Mouse (Mus musculus) MEL (cell line): Measurements from ENCODE around the gene Ccno. TPM values are rescaled to one million over a fixed set of nuclear protein-coding genes. Genes with fewer than 3 reads are reported as not detected.

Experiments
- DNase-seq: peaks from one replicate; pipeline ENCODE4 v3.0.0; 2011; ENCODE audit warnings: low read depth, low spot score
- H3K27ac ChIP-seq: 2 replicates; pipeline ENCODE4 v1.5.1; 2012; ENCODE audit warnings: low read depth, mild to moderate bottlenecking, control low read depth, low read length, moderate library complexity; ENCODE audit not compliant: control insufficient read depth
- H3K27me3 ChIP-seq, 2 experiments: fragments of 150-350 bp in 1 of 2; sonication (generic) in 1 of 2; 2 replicates each; pipeline ENCODE4 v1.6.1; 2012; ENCODE audit warnings: low read length in 2 of 2, mild to moderate bottlenecking in 2 of 2, improper control_type of control experiment in 1 of 2, moderate library complexity in 1 of 2; ENCODE audit not compliant: insufficient read depth in 2 of 2, control insufficient read depth in 1 of 2
- H3K36me3 ChIP-seq, 2 experiments: 2 replicates each; pipeline ENCODE4 v1.6.1; 2012 to 2014; ENCODE audit warnings: low read length in 2 of 2, improper control_type of control experiment in 1 of 2, inconsistent platforms in 1 of 2, mild to moderate bottlenecking in 1 of 2; ENCODE audit not compliant: insufficient read depth in 2 of 2, control insufficient read depth in 1 of 2
- H3K4me1 ChIP-seq, 2 experiments: fragments of 150-350 bp in 1 of 2; sonication (generic) in 1 of 2; 2 replicates each; pipeline ENCODE4 v1.6.1; 2012; ENCODE audit warnings: low read length in 2 of 2, improper control_type of control experiment in 1 of 2, mild to moderate bottlenecking in 1 of 2; ENCODE audit not compliant: insufficient read depth in 2 of 2, control insufficient read depth in 1 of 2
- H3K4me3 ChIP-seq, 2 experiments: fragments of 150-350 bp in 1 of 2; sonication (generic) in 1 of 2; 2 replicates each; pipeline ENCODE4 v1.5.1; 2012; ENCODE audit warnings: low read depth in 2 of 2, low read length in 2 of 2, mild to moderate bottlenecking in 2 of 2, moderate library complexity in 2 of 2, control low read depth in 1 of 2, improper control_type of control experiment in 1 of 2; ENCODE audit not compliant: control insufficient read depth in 1 of 2, insufficient read depth in 1 of 2
- H3K79me2 ChIP-seq: 2 replicates; pipeline ENCODE4 v1.6.1; 2012; ENCODE audit warnings: mild to moderate bottlenecking, low read length, moderate library complexity; ENCODE audit not compliant: control insufficient read depth, poor library complexity, insufficient read depth
- H3K9ac ChIP-seq: 2 replicates; pipeline ENCODE4 v1.6.1; 2012; ENCODE audit warnings: low read depth, mild to moderate bottlenecking, control low read depth, low read length, moderate library complexity; ENCODE audit not compliant: control insufficient read depth, poor library complexity, severe bottlenecking
- H3K9me3 ChIP-seq: fragments of 150-350 bp; sonication (generic); replicated peaks from 2 replicates; pipeline ENCODE4 v1.6.1; 2012; ENCODE audit warnings: mild to moderate bottlenecking, low read length, improper control_type of control experiment, moderate library complexity; ENCODE audit not compliant: insufficient read depth
- BHLHE40 ChIP-seq: IDR thresholded peaks from 2 replicates; pipeline ENCODE4 v1.6.1; 2012; ENCODE audit warnings: low read depth, mild to moderate bottlenecking, inconsistent platforms, low read length, improper control_type of control experiment, borderline replicate concordance
- CHD1 ChIP-seq: IDR thresholded peaks from 2 replicates; pipeline ENCODE4 v1.6.1; 2012; ENCODE audit warnings: low read depth, mild to moderate bottlenecking, inconsistent platforms, low read length, improper control_type of control experiment
- CHD2 ChIP-seq: IDR thresholded peaks from 2 replicates; pipeline ENCODE4 v1.6.1; 2011; ENCODE audit warnings: low read length, improper control_type of control experiment
- CTCF ChIP-seq, 3 experiments: IDR thresholded peaks in 2 of 3; conservative IDR thresholded peaks in 1 of 3; 2 replicates each; pipeline ENCODE4 v1.5.1; 2011 to 2012; ENCODE audit warnings: low read length in 3 of 3, low read depth in 2 of 3, mild to moderate bottlenecking in 2 of 3, improper control_type of control experiment in 1 of 3, inconsistent platforms in 1 of 3, mixed read lengths in 1 of 3, moderate library complexity in 1 of 3; ENCODE audit not compliant: control insufficient read depth in 1 of 3, insufficient read depth in 1 of 3, poor library complexity in 1 of 3, severe bottlenecking in 1 of 3
- E2F4 ChIP-seq: IDR thresholded peaks from 2 replicates; pipeline ENCODE4 v1.6.1; 2011; ENCODE audit warnings: low read depth, low read length, improper control_type of control experiment, borderline replicate concordance
- EP300 ChIP-seq, 2 experiments: IDR thresholded peaks; 2 replicates each; pipeline ENCODE4 v1.6.1; 2011; ENCODE audit warnings: improper control_type of control experiment in 2 of 2, low read length in 2 of 2, low read depth in 1 of 2, mild to moderate bottlenecking in 1 of 2
- GABPA ChIP-seq: IDR thresholded peaks from 2 replicates; pipeline ENCODE4 v1.6.1; 2012; ENCODE audit warnings: low read depth, mild to moderate bottlenecking, inconsistent platforms, low read length, improper control_type of control experiment, moderate library complexity
- KAT2A ChIP-seq: conservative IDR thresholded peaks from 2 replicates; pipeline ENCODE4 v1.6.1; 2012; ENCODE audit warnings: low read depth, low read length, improper control_type of control experiment, inconsistent platforms
- MAX ChIP-seq: IDR thresholded peaks from 2 replicates; pipeline ENCODE4 v1.6.1; 2011; ENCODE audit warnings: low read length, improper control_type of control experiment
- MEF2A ChIP-seq: IDR thresholded peaks from 2 replicates; pipeline ENCODE4 v1.6.1; 2014; ENCODE audit warnings: low read depth, mild to moderate bottlenecking, inconsistent platforms, low read length, improper control_type of control experiment; ENCODE audit not compliant: poor library complexity, insufficient replicate concordance, severe bottlenecking; ENCODE audit errors: extremely low read depth
- MXI1 ChIP-seq: IDR thresholded peaks from 2 replicates; pipeline ENCODE4 v1.6.1; 2011; ENCODE audit warnings: mild to moderate bottlenecking, low read depth, low read length, improper control_type of control experiment
- MYB ChIP-seq: IDR thresholded peaks from 2 replicates; pipeline ENCODE4 v1.6.1; 2011; ENCODE audit warnings: mild to moderate bottlenecking, low read depth, low read length, improper control_type of control experiment
- MYC ChIP-seq: IDR thresholded peaks from 2 replicates; pipeline ENCODE4 v1.6.1; 2011; ENCODE audit warnings: low read depth, mild to moderate bottlenecking, low read length, improper control_type of control experiment, moderate library complexity
- NRF1 ChIP-seq: IDR thresholded peaks from 2 replicates; pipeline ENCODE4 v1.6.1; 2014; ENCODE audit warnings: low read depth, mild to moderate bottlenecking, inconsistent platforms, low read length, improper control_type of control experiment, moderate library complexity; ENCODE audit not compliant: poor library complexity, insufficient read depth, severe bottlenecking
- POLR2A ChIP-seq, 2 experiments: IDR thresholded peaks; 2 replicates each; pipeline ENCODE4 v1.6.1; 2011 to 2012; ENCODE audit warnings: low read length in 2 of 2, mild to moderate bottlenecking in 2 of 2, control low read depth in 1 of 2, improper control_type of control experiment in 1 of 2, low read depth in 1 of 2, moderate library complexity in 1 of 2; ENCODE audit not compliant: control insufficient read depth in 1 of 2, insufficient read depth in 1 of 2, poor library complexity in 1 of 2
- SIN3A ChIP-seq: IDR thresholded peaks from 2 replicates; pipeline ENCODE4 v1.6.1; 2012; ENCODE audit warnings: low read length, improper control_type of control experiment, inconsistent platforms
- SMC3 ChIP-seq: IDR thresholded peaks from 2 replicates; pipeline ENCODE4 v1.6.1; 2011; ENCODE audit warnings: low read depth, low read length, improper control_type of control experiment
- TAL1 ChIP-seq: IDR thresholded peaks from 2 replicates; pipeline ENCODE4 v1.6.1; 2012; ENCODE audit warnings: mild to moderate bottlenecking, inconsistent platforms, low read length, moderate library complexity, mixed read lengths
- UBTF ChIP-seq: IDR thresholded peaks from 2 replicates; pipeline ENCODE4 v1.6.1; 2012; ENCODE audit warnings: low read depth, mild to moderate bottlenecking, inconsistent platforms, low read length, improper control_type of control experiment, moderate library complexity, borderline replicate concordance; ENCODE audit not compliant: insufficient read depth
- USF2 ChIP-seq, 2 experiments: IDR thresholded peaks; 2 replicates each; pipeline ENCODE4 v1.6.1; 2011 to 2012; ENCODE audit warnings: improper control_type of control experiment in 2 of 2, low read length in 2 of 2, borderline replicate concordance in 1 of 2, inconsistent platforms in 1 of 2, low read depth in 1 of 2, mild to moderate bottlenecking in 1 of 2; ENCODE audit not compliant: insufficient read depth in 1 of 2
- ZC3H11A ChIP-seq: IDR thresholded peaks from 2 replicates; pipeline ENCODE4 v1.6.1; 2012; ENCODE audit warnings: low read depth, mild to moderate bottlenecking, inconsistent platforms, low read length, improper control_type of control experiment
- ZKSCAN1 ChIP-seq: IDR thresholded peaks from 2 replicates; pipeline ENCODE4 v1.6.1; 2012; ENCODE audit warnings: low read depth, mild to moderate bottlenecking, inconsistent platforms, low read length, improper control_type of control experiment, moderate library complexity
- ZNF384 ChIP-seq: IDR thresholded peaks from 2 replicates; pipeline ENCODE4 v1.6.1; 2012; ENCODE audit warnings: low read depth, mild to moderate bottlenecking, inconsistent platforms, low read length, improper control_type of control experiment
- polyA plus RNA-seq, 2 experiments: library from polyadenylated mRNA; stranded (reverse) in 1 of 2; unstranded in 1 of 2; fragments of >175 nt in 1 of 2; fragments of >200 nt in 1 of 2; gene quantifications; 2 replicates each; pipeline versions ENCODE4 v1.2.1 to v1.2.4; 2012; ENCODE audit warnings: low replicate concordance in 2 of 2, low read depth in 1 of 2; ENCODE audit not compliant: insufficient read length in 2 of 2, insufficient read depth in 1 of 2, missing spikeins in 1 of 2
- total RNA-seq: library from RNA; depleted of rRNA; stranded (reverse); fragments of 300-350 nt; gene quantifications from 2 replicates; pipeline ENCODE4 v1.2.3, GENCODE M21; 2012

Ccno gene
- total and polyA plus RNA-seq, 3 experiments: 0.27 to 0.50 TPM; not detected in 1

DNA sequence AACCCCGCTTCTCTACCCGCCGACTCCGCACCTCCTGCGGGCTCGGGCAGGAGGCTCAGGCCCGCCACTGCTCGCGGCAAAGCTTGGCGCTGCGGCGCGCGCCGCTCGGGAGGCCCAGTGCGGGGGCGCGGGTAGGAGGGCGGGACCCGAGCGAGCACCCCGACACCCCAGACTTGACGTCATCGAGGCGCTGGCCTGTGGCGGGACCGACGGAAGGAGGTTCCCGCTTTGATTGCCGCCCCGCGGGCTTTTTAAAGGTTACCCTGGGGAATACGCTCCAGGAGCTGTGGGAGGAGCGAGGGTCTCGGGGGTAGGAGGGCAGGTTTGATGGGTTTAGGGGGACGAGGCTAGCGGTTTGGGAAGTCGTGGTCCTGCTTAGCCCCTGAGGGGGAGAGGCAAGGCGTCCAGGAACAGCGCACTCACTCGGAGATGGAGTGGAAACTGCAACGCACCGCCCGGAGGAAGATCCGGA is 47.4 kb downstream of the Ccno start, which contains the start of gene Cdc20b:
Gene Cdc20b (plus strand): TSS at position 162 of the 472 bp plus-strand sequence.
- no peaks in the 10 kb centered on the region; a peak in 1 of 4 replicates for H3K27me3 ChIP-seq
- H3K9me3 ChIP-seq: no peaks in the 10 kb centered on the region
- peaks cover 0 to 4% of the 10 kb centered on the region in 2 experiments; a peak in 1 of 4 replicates for H3K4me1 ChIP-seq
- no peaks in the 10 kb centered on the region; a peak in 1 of 4 replicates for H3K36me3 ChIP-seq
- 0 out of 2 replicates have a peak within 1 kb of the TSS, but pooled peaks have one; percentile 9 for H3K27ac ChIP-seq
- peak within 1 kb of the TSS; percentile 68 for H3K9ac ChIP-seq
- H3K4me3 ChIP-seq: peak within 1 kb of the TSS; percentile 68 to 81
- peak; percentile 91 for DNase-seq
- H3K79me2 ChIP-seq: no peaks in the 10 kb centered on the region
- TF ChIP-seq CHD2 (no peak), UBTF (0 out of 2 replicates have a peak, but pooled peaks have one; percentile 13), MXI1 (peak; percentile 32; the same call in 1 of the 2 replicates), NRF1 (peak; percentile 41; the same call in 1 of the 2 replicates), POLR2A (IDR thresholded peaks at IDR 0.05; ENCODE audit: control insufficient read depth in 1 of 2, insufficient read depth in 1 of 2, low read depth in 1 of 2, low read length in 2 of 2, poor library complexity in 1 of 2) (peak; percentile 30 to 54; a peak in 2 of 4 replicates), MAX (0 out of 2 replicates have a peak, but pooled peaks have one; percentile 10), SIN3A (peak; percentile 43), CTCF (IDR thresholded peaks at IDR 0.05 in 2 of 3, conservative IDR thresholded peaks at IDR 0.05 in 1 of 3; ENCODE audit: control insufficient read depth in 1 of 3, insufficient read depth in 1 of 3, low read depth in 2 of 3, low read length in 3 of 3, poor library complexity in 1 of 3, severe bottlenecking in 1 of 3) (peak in 2 of 3 experiments; percentile 1 to 27; a peak in 1 of 6 replicates), KAT2A (no peak), MYC (no peak), E2F4 (0 out of 2 replicates have a peak, but pooled peaks have one; percentile 67), CHD1 (no peak)

GRCm38 (mm10) chr13:113035852-113036251 is 48.2 kb downstream of the Ccno start:
- no peaks in the 10 kb centered on the region for H3K79me2 ChIP-seq
- H3K9ac ChIP-seq: peak overlapping the region; percentile 68
- no peaks in the 10 kb centered on the region for H3K9me3 ChIP-seq
- H3K27me3 ChIP-seq: no peaks in the 10 kb centered on the region; a peak in 1 of 4 replicates
- H3K36me3 ChIP-seq: no peaks in the 10 kb centered on the region; a peak in 1 of 4 replicates
- peak overlapping the region; percentile 68 to 81; a peak in 3 of 4 replicates for H3K4me3 ChIP-seq
- peaks cover 0 to 4% of the 10 kb centered on the region in 2 experiments; a peak in 1 of 4 replicates for H3K4me1 ChIP-seq
- no peak overlapping the region for H3K27ac ChIP-seq
- DNase-seq: peak; percentile 94
- TF ChIP-seq EP300 (IDR thresholded peaks at IDR 0.05; ENCODE audit: low read depth in 1 of 2, low read length in 2 of 2): no peak
- no peak for TF ChIP-seq BHLHE40
- TF ChIP-seq UBTF: no peak
- TF ChIP-seq ZNF384: no peak
- TF ChIP-seq ZKSCAN1: no peak
- TF ChIP-seq GABPA: no peak
- TF ChIP-seq USF2 (IDR thresholded peaks at IDR 0.05; ENCODE audit: borderline replicate concordance in 1 of 2, insufficient read depth in 1 of 2, low read depth in 1 of 2, low read length in 2 of 2): no peak
- peak; percentile 54; the same call in 1 of the 2 replicates for TF ChIP-seq MXI1
- TF ChIP-seq CTCF (IDR thresholded peaks at IDR 0.05 in 2 of 3, conservative IDR thresholded peaks at IDR 0.05 in 1 of 3; ENCODE audit: control insufficient read depth in 1 of 3, insufficient read depth in 1 of 3, low read depth in 2 of 3, low read length in 3 of 3, poor library complexity in 1 of 3, severe bottlenecking in 1 of 3): peak; percentile 63 to 95 (median 65)
- peak; percentile 78 for TF ChIP-seq SIN3A
- TF ChIP-seq TAL1: no peak
- no peak for TF ChIP-seq MEF2A
- TF ChIP-seq SMC3: peak; percentile 97
- TF ChIP-seq ZC3H11A: peak; percentile 94
- TF ChIP-seq MYC: 0 out of 2 replicates have a peak, but pooled peaks have one; percentile 18
- TF ChIP-seq MYB: no peak
